Mouse (Mus musculus) natural killer cell, adult 2 months (primary cell): ENCODE measurements around the gene Fam32a.
A peak's percentile ranks its signal among the peaks of the same experiment; 100 is the strongest.

ENCODE experiments used
- DNase-seq, 2 experiments: peaks; one replicate each; pipeline ENCODE4 v3.0.0; 2022; ENCODE audit warnings: low spot score in 2 of 2

Fam32a gene

DNA sequence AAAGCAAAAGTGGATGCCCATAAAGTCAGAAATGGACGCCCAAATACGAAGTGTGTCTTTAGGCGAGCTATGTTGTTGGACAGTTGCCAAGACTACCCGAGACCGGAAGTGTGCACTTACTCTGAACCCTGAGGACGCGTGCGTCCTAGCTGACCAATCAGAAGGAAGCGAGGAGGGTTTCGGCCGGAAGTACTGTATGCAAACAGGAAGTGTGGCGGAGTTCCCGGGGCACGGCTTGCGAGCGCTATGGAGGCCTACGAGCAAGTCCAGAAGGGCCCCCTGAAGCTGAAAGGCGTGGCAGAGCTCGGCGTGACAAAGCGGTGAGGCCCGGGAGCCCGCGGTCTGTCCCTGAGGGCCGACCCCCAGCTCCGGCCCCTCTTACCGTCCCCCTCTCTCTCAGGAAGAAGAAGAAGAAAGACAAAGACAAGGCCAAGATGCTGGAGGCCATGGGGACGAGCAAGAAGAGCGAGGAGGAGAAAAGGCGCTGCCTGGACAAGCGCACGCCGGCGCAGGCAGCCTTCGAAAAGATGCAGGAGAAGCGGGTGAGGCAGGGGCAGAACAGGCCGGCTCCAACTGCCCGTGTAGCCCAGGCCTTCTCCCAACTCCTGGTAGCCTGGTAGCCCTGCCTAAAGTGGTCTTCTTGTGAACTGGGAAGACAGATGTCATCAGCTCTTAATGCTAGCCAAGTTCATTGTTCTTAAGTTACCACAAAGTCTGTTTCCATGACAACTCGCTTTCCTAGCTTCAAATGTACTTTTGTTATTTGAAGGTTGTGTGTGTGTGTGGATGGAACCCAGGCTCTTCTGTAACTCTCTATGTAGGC lies at the start of gene Fam32a:
Gene Fam32a (plus strand): TSS at position 190 of the 823 bp plus-strand sequence.
- peak; percentile 92 for DNase-seq

DNA sequence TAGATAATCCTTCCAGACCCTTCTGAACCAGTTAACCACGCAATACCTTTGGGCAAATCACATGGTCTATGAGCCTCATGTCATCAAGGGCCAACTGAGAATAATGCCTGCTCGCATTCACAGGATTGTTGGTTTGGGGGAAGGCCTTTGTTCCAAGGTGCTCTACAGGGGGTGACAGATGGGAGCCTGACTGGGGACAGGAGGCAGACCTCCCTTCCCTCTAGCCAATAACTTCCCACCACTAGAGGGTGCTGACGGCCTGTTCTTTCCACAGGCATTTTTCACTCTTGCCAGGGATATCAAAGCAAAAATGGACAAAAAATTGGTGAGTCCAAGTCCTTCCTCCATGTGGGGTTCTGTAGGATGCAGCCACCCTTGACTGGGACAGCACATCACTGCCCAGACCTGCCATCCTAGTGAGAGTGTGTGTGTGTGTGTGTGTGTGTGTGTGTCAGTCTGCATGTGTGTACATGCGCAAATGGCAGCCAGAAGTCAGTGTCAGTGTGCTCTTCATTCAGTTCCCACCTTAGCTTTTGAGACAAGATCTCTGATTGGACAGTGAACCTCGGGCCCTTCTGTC lies 42.1 kb upstream of the Fam32a start:
- peak; percentile 66 to 80 for DNase-seq

DNA sequence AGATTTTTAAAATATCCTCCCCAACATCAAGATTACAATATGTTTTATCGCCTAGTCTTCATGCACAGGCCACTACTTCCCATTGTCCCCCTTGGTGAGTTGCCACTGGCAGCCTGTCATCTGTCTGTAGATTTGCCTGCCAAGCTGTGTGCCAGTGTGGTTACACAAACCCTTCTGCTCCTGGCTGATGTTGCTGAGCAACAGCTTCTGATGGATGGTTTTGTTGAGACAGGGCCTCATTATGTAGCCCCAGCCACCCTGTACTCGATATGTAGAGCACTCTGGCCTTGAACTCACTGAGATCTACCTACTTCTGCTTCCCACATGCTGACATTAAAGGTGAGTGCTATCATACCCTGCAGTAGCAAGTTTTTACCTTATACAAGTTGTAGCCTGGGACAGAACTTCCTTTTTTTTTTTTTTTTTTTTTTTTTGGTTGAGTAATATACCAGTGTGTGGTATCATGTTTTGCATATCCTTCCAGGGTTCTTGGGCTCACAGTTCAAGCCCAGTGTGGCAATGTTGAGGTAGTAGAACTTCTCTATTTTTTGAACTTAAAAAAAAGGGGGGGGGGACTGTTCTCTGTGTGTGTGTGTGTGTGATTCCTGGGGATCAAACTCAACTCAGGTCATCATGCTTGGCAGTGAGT lies 35.9 kb upstream of the Fam32a start:
- DNase-seq, result peak in 1 of 2 experiments; percentile 59

DNA sequence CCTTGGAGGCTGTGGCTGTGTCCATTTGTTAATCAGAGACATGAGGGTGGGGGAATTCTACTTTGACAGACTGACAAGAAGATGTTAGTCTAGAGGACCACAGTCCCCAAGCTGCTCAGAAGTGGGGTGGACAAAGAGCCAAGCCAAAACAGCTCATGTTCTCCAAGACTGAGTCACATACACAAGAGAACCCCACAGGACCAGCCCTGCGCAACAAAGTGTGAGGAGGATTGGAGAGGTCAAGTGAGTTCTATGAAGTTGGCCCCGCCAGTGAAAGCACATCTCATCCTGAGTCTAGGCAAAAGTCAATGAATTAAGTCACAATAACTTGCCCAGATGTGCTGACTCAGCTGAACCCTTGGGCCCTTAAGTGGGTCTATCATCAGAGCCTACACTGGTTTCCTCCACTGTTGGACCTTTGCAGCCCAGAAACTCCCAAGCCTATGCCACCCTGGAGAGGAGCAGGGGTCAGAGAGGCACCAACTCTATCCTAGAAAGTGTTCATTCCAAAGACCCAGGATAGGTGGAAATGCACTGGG lies 31.7 kb upstream of the Fam32a start:
- DNase-seq, result no peak

DNA sequence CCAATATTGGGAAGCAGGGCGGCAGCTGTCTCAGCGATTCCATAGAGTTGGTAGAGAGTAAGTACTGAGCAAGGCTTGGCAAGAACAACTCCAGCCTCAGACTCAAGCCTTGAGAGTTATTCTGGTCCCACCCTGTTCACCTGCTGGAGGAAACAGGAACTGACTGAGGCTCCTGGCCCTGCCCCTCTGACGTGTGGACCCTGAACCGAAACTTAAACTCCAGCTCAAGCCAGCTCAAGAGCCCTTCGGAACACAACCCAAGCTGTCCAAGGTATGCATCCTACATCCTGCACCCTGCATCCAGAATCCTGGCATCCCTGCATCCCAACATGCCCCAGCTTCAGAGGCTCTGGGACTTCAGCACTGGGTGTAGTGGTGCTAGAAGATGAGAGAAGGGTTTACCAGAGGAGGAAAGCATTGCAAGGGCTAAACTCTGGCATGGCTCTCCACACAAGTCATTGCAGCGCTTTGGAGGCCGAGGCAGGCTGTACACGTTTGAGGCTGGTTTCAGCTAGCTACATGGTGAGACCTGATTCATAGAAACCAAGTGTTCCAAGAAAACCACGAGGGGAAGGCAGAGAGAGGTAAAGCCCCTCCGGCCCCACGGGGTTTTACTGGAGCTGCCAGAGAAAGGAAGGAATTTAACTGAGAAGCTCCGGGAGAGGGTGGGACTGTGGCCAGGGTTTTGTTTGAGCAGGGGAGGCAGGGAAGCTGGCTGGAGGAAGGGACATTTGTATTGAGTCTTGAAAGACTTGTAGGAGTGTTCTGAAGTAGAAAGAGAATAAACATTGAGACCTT lies 29.9 kb upstream of the Fam32a start, which contains the start of gene Hsh2d:
Gene Hsh2d (plus strand): TSS at position 222 of the 798 bp plus-strand sequence.
- DNase-seq, result peak; percentile 67 to 81

DNA sequence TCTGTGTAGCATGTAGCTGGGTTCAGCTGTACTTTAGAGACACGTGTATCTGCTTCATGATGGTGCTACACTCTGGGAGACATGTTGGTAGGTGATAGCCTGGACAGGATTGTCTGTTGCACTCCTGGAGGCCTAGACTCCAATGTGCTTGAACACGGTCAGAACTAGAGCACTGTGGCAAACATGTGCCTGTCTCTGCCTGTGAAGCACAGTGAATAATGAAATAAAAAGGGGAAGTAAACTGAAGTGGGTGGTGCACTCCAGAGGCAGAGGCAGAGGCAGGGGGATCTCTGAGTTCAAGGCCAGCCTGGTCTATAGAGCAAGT lies 29.4 kb upstream of the Fam32a start:
- DNase-seq, result peak in 1 of 2 experiments; percentile 22

DNA sequence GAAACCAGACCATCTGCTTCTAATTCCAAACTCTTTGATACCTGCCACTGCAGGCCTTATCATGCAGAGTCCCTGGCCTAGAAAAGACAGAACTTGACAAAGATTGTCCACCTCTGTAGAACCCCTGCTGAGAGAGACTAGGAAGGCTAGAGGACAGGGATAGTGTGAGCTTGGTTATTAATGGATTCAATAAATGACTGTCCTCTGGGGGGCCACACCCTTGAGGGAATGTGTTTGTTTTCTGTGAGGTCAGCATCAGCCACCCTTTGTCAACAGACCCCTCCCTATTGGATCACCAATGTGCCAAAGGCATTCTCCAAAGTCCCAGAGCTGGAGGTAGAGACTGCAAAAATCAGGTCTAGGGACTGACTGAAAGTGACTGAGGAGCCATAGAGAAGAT lies 27.5 kb upstream of the Fam32a start:
- DNase-seq, result no peak

DNA sequence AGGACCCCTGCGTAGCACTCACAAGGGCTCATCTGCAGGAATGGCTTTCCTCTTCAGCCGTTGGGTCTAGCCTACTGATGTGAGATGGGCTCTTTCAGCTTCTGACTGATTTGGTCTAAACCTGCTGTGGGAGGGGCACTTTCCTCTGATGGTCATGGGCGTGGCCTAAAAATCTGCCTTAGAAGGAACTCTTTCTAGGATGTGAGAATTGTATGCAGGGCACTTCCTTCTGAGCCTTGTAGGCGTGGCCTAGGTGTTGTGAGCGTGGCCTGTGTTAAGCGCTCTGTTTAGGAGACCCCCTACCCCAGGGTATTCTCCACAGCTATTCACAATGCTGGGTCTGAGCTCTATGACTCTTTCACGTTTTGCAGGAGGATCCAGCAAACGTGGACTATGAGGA lies 21.5 kb upstream of the Fam32a start:
- DNase-seq, result no peak

DNA sequence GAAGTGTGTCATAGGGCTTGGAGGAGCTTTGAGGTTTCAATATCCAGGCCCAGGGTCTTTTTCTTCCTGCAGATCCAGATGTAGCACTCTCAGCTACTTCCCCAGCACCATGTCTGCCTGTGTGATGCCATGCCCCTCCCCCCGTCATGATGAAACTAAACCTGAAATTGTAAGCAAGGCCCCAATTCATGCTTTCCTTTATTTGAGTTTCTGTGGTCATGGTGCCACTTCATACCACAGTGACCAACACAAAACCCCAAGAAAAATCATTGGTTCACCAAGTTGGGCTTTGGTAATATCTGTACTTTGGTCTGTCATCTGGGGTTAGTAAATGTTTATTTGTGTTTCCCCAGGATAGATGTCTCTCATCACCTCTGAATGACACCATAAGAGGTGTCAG lies 10.9 kb upstream of the Fam32a start:
- DNase-seq, result peak; percentile 34 to 67

DNA sequence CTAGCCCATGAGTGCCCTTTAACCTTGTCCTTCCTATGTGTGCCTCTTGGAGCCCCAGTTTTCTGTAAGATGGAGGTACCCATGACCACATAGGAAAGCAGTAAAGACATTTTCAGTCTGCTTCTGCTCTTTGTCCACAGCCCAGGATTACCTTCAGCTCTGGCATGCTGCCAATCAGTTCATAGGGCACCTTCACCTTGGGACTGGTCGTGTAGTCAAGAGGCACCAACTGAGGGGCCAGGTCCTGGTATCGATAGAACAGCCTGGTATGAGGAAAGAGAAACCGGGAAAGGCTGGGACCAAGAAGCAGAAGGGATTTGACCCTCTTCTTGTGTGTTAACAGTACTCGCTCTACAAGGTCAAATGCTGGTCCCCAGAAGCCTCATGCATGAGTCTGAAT lies 9.3 kb upstream of the Fam32a start:
- DNase-seq, result no peak

DNA sequence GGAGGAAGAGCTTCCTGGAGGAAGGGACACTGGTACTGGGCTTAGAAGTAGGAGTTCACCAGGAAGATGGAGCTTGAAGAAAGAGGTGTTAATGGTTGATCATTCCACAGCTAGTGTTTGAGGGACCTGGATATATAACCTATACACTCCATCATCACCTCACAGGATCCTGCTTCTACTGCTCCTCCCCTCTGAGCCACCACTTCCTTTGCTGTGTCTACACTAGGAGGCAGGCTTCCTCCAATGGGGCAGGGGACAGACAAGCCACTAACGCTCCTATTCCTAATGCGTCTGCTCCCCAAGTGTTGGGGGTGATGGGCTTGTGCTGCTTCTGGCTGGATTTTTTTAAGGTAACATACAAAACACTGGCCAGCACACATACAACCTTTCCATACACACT lies 8.8 kb upstream of the Fam32a start:
- DNase-seq, result no peak

DNA sequence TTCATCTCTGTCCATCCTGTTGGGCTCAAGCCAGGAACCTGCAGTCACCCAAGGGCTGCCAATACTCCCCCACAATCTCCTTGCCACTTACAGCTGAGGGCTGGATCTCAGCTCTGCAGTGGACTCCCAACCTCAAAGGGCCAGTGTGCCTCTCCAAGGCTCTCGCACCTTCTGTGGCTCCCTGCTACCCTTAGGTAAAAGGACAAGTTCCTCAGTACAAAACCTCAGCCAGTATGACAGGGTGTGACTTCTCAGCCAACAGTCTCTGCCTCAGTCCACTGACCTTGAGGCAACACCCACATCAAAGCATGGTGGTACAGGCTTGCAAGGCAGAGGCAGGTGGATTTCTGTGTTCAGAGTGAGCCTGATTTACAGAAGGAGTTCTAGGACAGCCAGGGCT lies 7.7 kb upstream of the Fam32a start:
- DNase-seq, result peak; percentile 63 to 78

DNA sequence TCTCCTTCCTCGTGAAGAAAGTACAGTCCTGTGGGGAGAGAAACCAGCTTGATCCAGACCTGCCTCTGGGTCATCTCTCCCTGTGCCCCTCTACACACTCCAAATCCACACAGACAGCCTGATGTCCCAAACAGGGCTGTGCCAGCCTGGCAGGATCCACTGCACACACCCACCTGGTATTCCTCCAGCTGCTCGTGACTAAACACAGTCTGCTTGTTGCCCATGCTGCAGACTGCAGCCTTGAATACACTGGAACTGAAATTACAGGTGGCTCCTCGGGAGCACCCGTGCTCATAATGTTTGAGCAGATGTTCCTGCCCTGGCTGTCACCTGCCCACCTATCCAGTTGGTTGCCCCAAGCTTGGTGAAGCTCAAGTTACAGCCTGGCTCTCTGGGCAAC lies 6.8 kb upstream of the Fam32a start, which contains the start of gene Cib3:
Gene Cib3 (minus strand): TSS at position 87 of the 400 bp plus-strand sequence.
- no peak for DNase-seq

DNA sequence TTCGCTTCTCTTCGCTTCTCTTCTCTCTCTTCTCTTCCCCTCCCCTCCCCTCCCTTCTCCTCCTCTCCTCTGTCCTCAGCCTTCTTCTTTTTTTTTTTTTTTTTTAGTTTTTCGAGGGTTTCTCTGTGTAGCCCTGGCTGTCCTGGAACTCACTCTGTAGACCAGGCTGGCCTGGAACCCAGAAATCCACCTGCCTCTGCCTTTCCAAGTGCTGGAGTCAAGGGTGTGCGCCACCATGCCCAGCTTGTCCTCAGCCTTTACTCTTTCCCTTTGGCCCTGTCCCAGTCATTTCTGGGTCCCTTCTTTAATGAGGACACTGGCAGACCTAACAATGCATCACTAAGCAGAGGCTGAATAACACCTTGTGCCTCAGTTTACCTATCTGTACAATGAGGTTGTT lies 6.0 kb upstream of the Fam32a start, which contains the start of gene Gm11034:
Gene Gm11034 (minus strand): TSS at position 101 of the 400 bp plus-strand sequence.
- no peak for DNase-seq

DNA sequence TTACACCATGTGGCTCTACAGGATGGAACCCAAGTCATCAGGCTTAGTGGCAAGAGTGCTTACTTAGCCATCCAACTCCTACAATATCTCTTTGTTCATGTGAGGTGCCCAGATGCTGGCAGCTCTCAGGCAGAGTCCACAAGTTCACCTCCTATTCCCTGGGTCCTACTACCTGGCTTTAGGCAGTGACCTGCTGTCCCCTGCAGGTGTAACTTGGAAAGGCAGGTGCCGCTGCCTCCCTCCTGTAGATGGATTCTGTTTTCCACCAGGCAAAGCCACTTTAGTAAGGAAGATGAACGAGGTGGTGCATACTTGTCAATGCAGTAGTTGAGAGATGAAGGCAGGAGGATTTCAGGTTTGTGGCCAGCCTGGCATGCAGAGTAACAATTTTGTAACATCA lies 4.5 kb upstream of the Fam32a start:
- DNase-seq, result peak in 1 of 2 experiments; percentile 45

DNA sequence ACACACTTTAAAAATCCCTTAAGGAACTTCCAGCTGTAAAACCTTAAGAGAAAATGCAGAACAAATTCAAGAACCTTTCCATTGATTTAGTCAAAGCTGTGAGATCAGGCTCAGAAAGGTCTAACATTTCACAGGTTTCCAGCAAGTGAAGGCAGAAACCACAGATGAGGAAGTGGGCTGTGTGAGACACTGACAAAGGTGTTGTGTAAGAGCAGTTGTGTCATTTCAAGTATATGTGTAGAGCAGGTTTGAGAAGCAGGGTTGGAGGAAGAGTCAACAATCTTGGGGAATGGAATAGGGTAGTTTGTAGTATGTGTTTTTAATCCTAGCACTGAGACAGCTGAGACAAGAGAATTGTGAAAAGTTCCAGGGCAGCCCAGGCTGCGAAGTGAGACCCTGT lies 3.7 kb upstream of the Fam32a start:
- peak; percentile 58 to 59 for DNase-seq

DNA sequence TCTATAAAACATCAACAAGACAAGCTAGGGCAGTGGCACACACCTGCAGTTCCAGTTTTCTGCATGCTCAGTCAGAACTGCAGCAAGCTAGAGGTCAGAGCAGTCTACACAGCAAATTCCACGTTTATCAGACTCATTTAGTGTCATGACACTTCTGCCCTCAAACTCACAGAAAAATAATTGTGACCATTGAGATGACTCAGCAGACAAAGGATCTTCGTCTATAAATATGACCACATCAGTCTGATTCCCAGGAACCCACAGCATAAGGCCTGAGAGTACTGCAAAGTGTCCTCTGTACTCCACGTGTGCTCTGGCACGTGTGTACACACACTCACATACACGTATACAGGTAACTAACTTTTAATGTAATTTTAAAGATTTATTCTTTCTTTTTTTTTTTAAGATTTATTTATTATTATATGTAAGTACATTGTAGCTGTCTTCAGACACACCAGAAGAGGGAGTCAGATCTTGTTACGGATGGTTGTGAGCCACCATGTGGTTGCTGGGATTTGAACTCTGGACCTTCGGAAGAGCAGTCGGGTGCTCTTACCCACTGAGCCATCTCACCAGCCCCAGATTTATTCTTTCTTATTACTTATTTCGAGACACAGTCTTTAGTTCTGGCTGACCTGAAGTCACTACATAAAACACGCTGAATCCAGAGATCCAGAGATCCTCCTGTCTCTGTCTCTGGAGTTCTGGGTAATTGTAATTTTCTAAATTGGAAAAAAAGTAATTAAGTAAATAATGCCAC lies 569 bp upstream of the Fam32a start:
- no peak for DNase-seq

DNA sequence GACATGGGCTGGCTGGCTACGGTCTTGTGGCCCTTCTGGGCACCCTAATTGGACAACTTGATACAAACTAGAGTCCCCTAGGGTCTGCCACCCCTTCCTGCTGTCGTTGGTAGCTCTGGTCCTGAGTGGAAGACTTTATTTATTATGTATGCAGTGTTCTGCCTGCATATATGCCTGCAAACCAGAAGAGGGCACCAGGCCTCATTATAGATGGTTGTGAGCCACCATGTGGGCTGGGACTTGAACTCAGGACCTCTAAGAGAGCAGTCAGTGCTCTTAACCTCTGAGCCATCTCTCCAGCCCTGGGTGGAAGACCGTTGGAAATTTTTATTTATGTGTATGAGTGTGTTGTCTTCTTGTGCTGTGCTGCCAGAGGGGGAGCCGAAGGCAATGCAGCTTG lies 1.2 kb downstream of the Fam32a start:
- no peak for DNase-seq

DNA sequence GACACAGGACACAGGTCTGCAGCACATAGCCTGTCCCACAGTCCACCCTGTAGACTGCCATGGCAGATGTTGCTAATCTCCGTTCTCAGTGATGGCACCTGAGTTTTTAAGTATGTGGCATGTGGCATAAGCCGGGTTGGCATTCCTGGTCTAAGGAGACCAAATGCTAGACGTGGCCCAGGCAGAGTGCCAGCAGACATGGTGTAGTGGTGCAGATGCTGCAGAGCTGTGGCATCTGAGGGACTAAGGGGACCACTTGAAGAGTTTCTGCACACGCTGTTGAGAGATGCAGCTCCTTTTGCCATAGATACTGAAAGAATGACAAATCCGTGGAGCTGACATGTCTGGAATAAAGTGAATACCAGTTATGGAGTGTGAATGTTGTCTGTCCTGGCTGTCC lies 3.1 kb downstream of the Fam32a start:
- no peak for DNase-seq

DNA sequence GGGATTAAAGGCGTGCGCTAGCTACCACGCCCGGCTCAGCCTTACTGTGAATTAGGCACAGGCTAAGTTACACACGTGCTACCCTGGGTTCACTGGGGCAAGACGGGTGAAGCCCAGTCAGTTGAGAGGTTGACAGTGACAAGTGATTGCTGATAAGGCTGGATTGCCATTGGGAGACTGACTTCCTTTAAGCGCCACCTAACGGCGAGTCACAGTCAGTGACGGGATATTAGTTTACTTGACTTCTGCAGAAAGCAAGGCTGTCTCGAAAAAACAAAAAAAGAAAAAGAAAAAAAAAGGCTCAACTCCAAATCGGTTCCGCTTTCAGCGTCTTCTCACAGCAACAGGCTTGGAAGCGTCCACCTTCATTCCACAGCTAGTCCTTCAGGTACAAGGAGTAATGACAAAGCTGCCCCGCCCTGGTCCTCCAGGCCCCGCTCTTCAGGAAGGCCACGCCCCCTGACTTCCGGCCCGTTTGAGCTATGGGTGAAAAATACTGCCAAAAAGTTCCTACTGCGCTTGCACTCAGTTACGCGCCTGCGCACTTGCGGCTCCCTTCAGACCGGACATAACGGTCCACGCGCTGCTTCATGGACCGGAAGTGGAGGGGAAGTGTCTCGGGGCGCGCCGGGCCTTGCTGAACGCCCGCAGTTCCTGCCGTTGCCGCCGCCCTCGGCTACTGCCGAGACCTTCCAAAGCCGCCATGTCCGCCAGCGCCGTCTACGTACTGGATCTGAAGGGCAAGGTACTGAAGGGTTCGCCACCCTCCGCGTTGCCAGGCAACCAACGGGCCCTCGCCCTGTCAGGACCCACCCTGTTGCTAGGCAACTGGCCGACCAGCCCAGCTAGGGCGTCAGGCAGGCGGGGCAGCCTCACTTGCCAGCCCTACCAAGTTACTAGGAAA lies 20.2 kb downstream of the Fam32a start, which contains the start of gene Ap1m1:
Gene Ap1m1 (plus strand): TSS at position 520 of the 904 bp plus-strand sequence.
- DNase-seq, result peak; percentile 97 to 98
